Mouse (Mus musculus) ES-Bruce4 (cell line): ENCODE measurements around the gene Tbl2. TPM values are rescaled to one million over a fixed set of nuclear protein-coding genes. Genes with fewer than 3 reads are reported as not detected.
A peak's percentile ranks its signal among the peaks of the same experiment; 100 is the strongest.

Experiments used
- H3K27ac ChIP-seq: 2 replicates; pipeline ENCODE4 v1.5.1; 2012; ENCODE audit warnings: low read length, inconsistent platforms; ENCODE audit not compliant: insufficient read depth
- H3K27me3 ChIP-seq: 2 replicates; pipeline ENCODE4 v1.6.1; 2012; ENCODE audit warnings: mild to moderate bottlenecking, low read length, inconsistent platforms; ENCODE audit not compliant: control insufficient read depth, poor library complexity, insufficient read depth, severe bottlenecking
- H3K36me3 ChIP-seq: 2 replicates; pipeline ENCODE4 v1.6.1; 2012; ENCODE audit warnings: inconsistent platforms, mild to moderate bottlenecking, low read length, moderate library complexity; ENCODE audit not compliant: control insufficient read depth, poor library complexity, insufficient read depth, severe bottlenecking
- H3K4me1 ChIP-seq: one replicate; pipeline ENCODE4 v1.8.1; 2011; ENCODE audit warnings: low read length; ENCODE audit not compliant: control insufficient read depth, insufficient read depth
- H3K4me3 ChIP-seq: 2 replicates; pipeline ENCODE4 v1.5.1; 2011; ENCODE audit warnings: low read depth, mild to moderate bottlenecking, low read length
- H3K9ac ChIP-seq: 2 replicates; pipeline ENCODE4 v1.6.1; 2012; ENCODE audit warnings: low read depth, mild to moderate bottlenecking, inconsistent platforms; ENCODE audit not compliant: poor library complexity, severe bottlenecking
- H3K9me3 ChIP-seq: replicated peaks from 2 replicates; pipeline ENCODE4 v1.6.1; 2012; ENCODE audit warnings: mild to moderate bottlenecking, low read length, inconsistent platforms; ENCODE audit not compliant: control insufficient read depth, poor library complexity, insufficient read depth, severe bottlenecking
- CTCF ChIP-seq: IDR thresholded peaks from one replicate; pipeline ENCODE4 v1.8.1; 2011; ENCODE audit warnings: low read depth, low read length
- EP300 ChIP-seq: IDR thresholded peaks from 2 replicates; pipeline ENCODE4 v1.6.1; 2011; ENCODE audit warnings: low read depth, low read length; ENCODE audit not compliant: insufficient read depth
- POLR2A ChIP-seq: IDR thresholded peaks from one replicate; pipeline ENCODE4 v1.8.1; 2011; ENCODE audit warnings: low read length; ENCODE audit not compliant: insufficient read depth
- polyA plus RNA-seq: library from polyadenylated mRNA; stranded (reverse); fragments of >200 nt; gene quantifications from 2 replicates; pipeline ENCODE4 v1.2.4, GENCODE M21; 2011; ENCODE audit warnings: low read depth; ENCODE audit not compliant: missing spikeins, insufficient read depth, insufficient read length

The Tbl2 gene
- polyA plus RNA-seq, 1 experiment, result 32.4 TPM

DNA sequence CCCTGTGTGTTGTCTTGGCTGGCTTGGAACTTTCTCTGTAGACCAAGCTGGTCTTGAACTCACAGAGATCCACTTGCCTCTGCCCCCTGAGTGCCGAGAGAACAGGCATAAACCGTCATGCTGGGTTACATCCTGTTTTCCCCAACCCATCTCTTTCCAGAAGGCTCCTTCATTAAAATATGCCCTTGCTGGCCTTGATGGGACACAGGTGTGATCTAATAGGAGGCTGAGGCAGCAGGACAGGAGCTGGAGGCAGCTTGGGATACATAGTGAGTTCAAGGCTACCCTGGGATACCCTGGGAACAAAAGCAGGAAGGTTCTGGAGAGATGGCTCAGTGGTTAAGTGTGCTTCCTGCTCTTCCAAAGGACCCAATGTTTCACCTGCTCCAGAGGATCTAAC, 9.6 kb upstream of the Tbl2 start:
- Histone ChIP-seq H3K36me3 (no peaks in the 10 kb centered on the region), H3K9ac (no peak overlapping the region), H3K4me1 (no peaks in the 10 kb centered on the region), H3K27me3 (no peaks in the 10 kb centered on the region), H3K9me3 (no peaks in the 10 kb centered on the region; the same call in 1 of the 2 replicates), H3K27ac (no peak overlapping the region), H3K4me3 (no peak overlapping the region)
- TF ChIP-seq POLR2A (no peak), CTCF (no peak), EP300 (no peak)

DNA sequence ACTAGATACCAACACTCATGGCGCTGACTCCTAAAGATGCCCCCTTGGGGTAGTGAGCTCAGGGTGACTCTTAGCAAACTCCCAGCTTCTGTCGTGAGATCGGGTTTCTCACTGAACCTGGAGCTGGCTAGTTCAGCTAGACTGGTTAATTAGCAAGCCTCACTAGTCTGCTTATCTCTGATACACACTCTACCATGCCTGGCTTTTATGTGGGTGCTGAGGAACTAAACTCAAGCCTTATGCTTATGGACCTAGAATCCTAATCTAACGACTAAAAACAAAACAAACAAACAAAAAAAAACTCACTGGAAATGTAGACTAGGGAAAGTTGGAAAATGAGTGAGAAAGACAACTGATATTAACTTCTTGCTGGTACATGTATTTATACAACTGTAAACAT, 5.0 kb upstream of the Tbl2 start:
- no peaks in the 10 kb centered on the region; the same call in 1 of the 2 replicates for H3K9me3 ChIP-seq
- no peak overlapping the region for H3K4me3 ChIP-seq
- H3K9ac ChIP-seq, result no peak overlapping the region
- TF ChIP-seq CTCF, result no peak
- TF ChIP-seq EP300, result no peak
- no peak for TF ChIP-seq POLR2A
- H3K4me1 ChIP-seq, result no peaks in the 10 kb centered on the region
- H3K27ac ChIP-seq, result no peak overlapping the region
- H3K36me3 ChIP-seq, result no peaks in the 10 kb centered on the region
- H3K27me3 ChIP-seq, result no peaks in the 10 kb centered on the region

DNA sequence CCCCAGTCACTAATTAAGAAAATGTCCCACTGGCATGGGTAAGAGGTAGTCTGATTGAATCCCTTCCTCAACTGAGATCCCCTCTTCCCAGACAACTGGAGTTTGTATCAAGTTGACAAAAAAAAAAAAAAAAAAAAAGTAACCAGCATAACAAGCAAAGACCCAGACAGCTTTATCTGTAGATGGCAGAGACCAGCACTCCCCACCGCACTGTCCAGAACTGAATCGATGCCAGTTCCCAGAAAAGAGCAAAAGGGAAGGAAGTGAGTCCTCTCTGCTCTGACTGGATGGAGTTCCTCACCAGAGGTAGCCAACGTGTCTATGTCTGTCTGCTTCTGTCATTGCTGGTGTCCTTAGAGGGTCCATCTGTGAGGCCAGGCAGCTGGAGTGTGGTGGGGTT, 3.9 kb upstream of the Tbl2 start:
- Histone ChIP-seq H3K4me3 (no peak overlapping the region), H3K36me3 (no peaks in the 10 kb centered on the region), H3K4me1 (no peaks in the 10 kb centered on the region), H3K27ac (no peak overlapping the region), H3K27me3 (no peaks in the 10 kb centered on the region), H3K9me3 (no peaks in the 10 kb centered on the region; the same call in 1 of the 2 replicates), H3K9ac (no peak overlapping the region)
- TF ChIP-seq POLR2A, result no peak
- no peak for TF ChIP-seq EP300
- TF ChIP-seq CTCF, result no peak

DNA sequence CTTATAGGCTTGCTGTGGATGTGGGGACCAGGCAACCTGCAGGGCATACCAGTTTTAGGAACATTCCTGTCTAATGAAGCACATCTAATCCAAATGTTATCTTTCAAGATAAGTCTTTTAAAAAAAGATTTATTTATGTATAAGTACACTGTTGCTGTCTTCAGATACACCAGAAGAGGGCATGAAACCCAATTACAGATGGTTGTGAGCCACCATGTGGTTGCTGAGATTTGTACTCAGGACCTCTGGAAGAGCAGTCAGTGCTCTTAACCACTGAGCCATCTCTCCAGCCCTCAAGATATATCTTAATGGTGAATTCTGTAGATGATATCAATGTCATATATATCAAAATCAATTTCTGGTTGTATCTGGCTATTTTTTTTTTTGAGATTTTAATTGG, 3.5 kb upstream of the Tbl2 start:
- H3K4me3 ChIP-seq, result no peak overlapping the region
- TF ChIP-seq EP300, result no peak
- no peak for TF ChIP-seq CTCF
- H3K4me1 ChIP-seq, result no peaks in the 10 kb centered on the region
- H3K9ac ChIP-seq, result no peak overlapping the region
- no peaks in the 10 kb centered on the region for H3K27me3 ChIP-seq
- H3K27ac ChIP-seq, result no peak overlapping the region
- H3K9me3 ChIP-seq, result no peaks in the 10 kb centered on the region; the same call in 1 of the 2 replicates
- no peaks in the 10 kb centered on the region for H3K36me3 ChIP-seq

DNA sequence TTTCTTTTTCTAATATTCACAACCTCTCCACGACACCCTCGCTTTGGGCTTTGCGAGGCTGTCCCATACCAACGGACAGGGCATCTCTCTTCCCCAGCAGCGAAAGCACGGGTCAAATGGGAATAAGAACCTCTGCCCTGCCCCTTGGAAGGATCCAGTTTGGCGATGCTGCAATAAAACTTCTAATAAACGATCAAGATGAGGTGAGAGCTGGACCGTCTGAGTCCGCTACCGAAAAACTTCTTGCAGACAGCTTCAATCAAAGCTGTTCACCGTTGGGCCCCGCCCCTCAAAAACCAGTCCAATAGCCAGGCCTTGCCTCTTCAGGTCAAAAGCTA, 773 bp upstream of the Tbl2 start:
- no peak overlapping the region for H3K27ac ChIP-seq
- H3K27me3 ChIP-seq, result no peaks in the 10 kb centered on the region
- H3K9me3 ChIP-seq, result no peaks in the 10 kb centered on the region
- peak overlapping the region; percentile 60 for H3K9ac ChIP-seq
- TF ChIP-seq POLR2A, result peak; percentile 81
- no peak for TF ChIP-seq EP300
- peak overlapping the region; percentile 82 for H3K4me3 ChIP-seq
- H3K4me1 ChIP-seq, result no peaks in the 10 kb centered on the region
- peaks cover 17% of the 10 kb centered on the region for H3K36me3 ChIP-seq

DNA sequence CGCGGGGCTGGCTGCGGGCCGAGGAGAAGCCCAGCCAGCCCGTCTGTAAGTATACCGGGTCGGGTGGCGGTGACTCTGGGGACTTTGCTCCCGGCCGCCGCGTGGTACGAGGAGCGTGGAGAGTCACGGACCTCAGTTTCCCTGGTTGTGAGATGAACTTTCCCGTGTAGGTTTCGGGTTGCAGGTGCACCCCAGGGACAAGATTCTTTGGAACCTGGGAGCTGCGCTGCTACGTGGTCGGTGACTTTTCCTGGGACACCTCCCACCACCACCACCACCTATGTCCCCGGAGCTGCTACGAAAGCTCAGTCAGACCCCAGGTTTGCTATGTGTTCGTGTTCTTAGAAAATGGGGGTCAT, 342 bp downstream of the Tbl2 start:
- Histone ChIP-seq H3K4me3 (peak overlapping the region; percentile 91), H3K36me3 (peaks cover 21% of the 10 kb centered on the region), H3K9me3 (no peaks in the 10 kb centered on the region), H3K4me1 (no peaks in the 10 kb centered on the region), H3K27me3 (no peaks in the 10 kb centered on the region), H3K9ac (peak overlapping the region; percentile 76), H3K27ac (no peak overlapping the region)
- TF ChIP-seq POLR2A, result no peak
- TF ChIP-seq EP300, result no peak
- no peak for TF ChIP-seq CTCF

DNA sequence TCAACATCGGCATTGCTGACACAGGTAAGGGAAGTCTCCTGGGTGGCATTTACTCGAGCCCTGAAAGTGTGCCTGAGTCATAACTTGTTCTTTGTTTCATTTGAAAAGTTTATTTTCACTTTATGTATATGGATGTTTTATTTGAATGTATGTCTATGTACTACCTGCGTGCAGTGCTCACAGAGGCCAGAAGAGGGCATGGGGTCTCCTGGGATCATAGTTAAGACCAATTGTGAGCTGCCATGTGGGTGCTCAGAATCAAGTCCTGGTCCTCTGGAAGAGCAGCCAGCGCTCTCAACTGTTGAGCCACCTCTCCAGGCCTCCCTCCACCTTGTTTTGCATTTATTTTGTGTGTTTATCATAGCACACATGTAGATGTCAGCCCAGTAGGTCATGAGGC, 7.0 kb downstream of the Tbl2 start:
- TF ChIP-seq CTCF (peak; percentile 31), EP300 (no peak)
- peaks cover 68% of the 10 kb centered on the region for H3K36me3 ChIP-seq
- H3K9ac ChIP-seq, result no peak overlapping the region
- H3K27me3 ChIP-seq, result no peaks in the 10 kb centered on the region
- no peak overlapping the region for H3K27ac ChIP-seq
- no peaks in the 10 kb centered on the region for H3K4me1 ChIP-seq
- H3K4me3 ChIP-seq, result no peak overlapping the region
- H3K9me3 ChIP-seq, result no peaks in the 10 kb centered on the region
